Mouse (Mus musculus): ENCODE results near the gene Serpinf1.
"Not testable (repeated sequence)": the region's sequence is repeated elsewhere in the genome, so short reads cannot be mapped to it uniquely, and the experiment has no call there.

Serpinf1 gene

GRCm38 (mm10) chr11:75424033-75424432 lies 1.5 kb upstream of the Serpinf1 start:
- no peak for DNase-seq (ENCODE audit: low read depth in 2 of 2, low spot score in 2 of 2)

GRCm38 (mm10) chr11:75423091-75423490 lies 590 bp upstream of the Serpinf1 start:
- DNase-seq (ENCODE audit: low read depth in 2 of 2, low spot score in 2 of 2), result no peak

GRCm38 (mm10) chr11:75421375-75422012 lies 1.0 kb downstream of the Serpinf1 start:
- no peak for DNase-seq (ENCODE audit: low read depth in 2 of 2, low spot score in 2 of 2)

- no peak for DNase-seq (ENCODE audit: low read depth in 2 of 2, low spot score in 2 of 2)
Measured at GRCm38 (mm10) chr11:75420810-75421374, 1.6 kb downstream of the Serpinf1 start.

GRCm38 (mm10) chr11:75420037-75420436 lies 2.5 kb downstream of the Serpinf1 start:
- DNase-seq (ENCODE audit: low read depth in 2 of 2, low spot score in 2 of 2), result no peak

GRCm38 (mm10) chr11:75415994-75416393 lies 6.5 kb downstream of the Serpinf1 start:
- DNase-seq (ENCODE audit: low read depth in 2 of 2, low spot score in 2 of 2), result no peak

GRCm38 (mm10) chr11:75415096-75415495 lies 7.4 kb downstream of the Serpinf1 start:
- no peak for DNase-seq (ENCODE audit: low read depth in 2 of 2, low spot score in 2 of 2)

- no peak for DNase-seq (ENCODE audit: low read depth in 2 of 2, low spot score in 2 of 2)
Measured at GRCm38 (mm10) chr11:75410591-75410990, 11.9 kb downstream of the Serpinf1 start.

GRCm38 (mm10) chr11:75409679-75410575 lies 12.6 kb downstream of the Serpinf1 start:
- no peak for DNase-seq (ENCODE audit: low read depth in 2 of 2, low spot score in 2 of 2)

GRCm38 (mm10) chr11:75406865-75407264 lies 15.6 kb downstream of the Serpinf1 start:
- peak; percentile 58 to 79 for DNase-seq (ENCODE audit: low read depth in 2 of 2, low spot score in 2 of 2)

- no peak for DNase-seq (ENCODE audit: low read depth in 2 of 2, low spot score in 2 of 2)
Measured at GRCm38 (mm10) chr11:75406104-75406503, 16.4 kb downstream of the Serpinf1 start.

- DNase-seq (ENCODE audit: low read depth in 2 of 2, low spot score in 2 of 2), result no peak
Measured at GRCm38 (mm10) chr11:75404801-75405200, 17.7 kb downstream of the Serpinf1 start.

- no peak for DNase-seq (ENCODE audit: low read depth in 2 of 2, low spot score in 2 of 2)
Measured at GRCm38 (mm10) chr11:75403301-75404052, 19.0 kb downstream of the Serpinf1 start.

- DNase-seq (ENCODE audit: low read depth in 2 of 2, low spot score in 2 of 2), result peak in 1 of 2 experiments; percentile 9
Measured at GRCm38 (mm10) chr11:75402271-75402690, 20.2 kb downstream of the Serpinf1 start.

- DNase-seq (ENCODE audit: low read depth in 2 of 2, low spot score in 2 of 2), result no peak
Measured at GRCm38 (mm10) chr11:75400099-75400498, 22.4 kb downstream of the Serpinf1 start.

- DNase-seq (ENCODE audit: low read depth in 2 of 2, low spot score in 2 of 2), result no peak
Measured at GRCm38 (mm10) chr11:75399411-75399841, 23.1 kb downstream of the Serpinf1 start.

- no peak for DNase-seq (ENCODE audit: low read depth in 2 of 2, low spot score in 2 of 2)
Measured at GRCm38 (mm10) chr11:75397452-75397851, 25.0 kb downstream of the Serpinf1 start.

GRCm38 (mm10) chr11:75395611-75396010 lies 26.9 kb downstream of the Serpinf1 start:
- DNase-seq (ENCODE audit: low read depth in 2 of 2, low spot score in 2 of 2), result no peak

GRCm38 (mm10) chr11:75383529-75383928 lies 39.0 kb downstream of the Serpinf1 start:
- DNase-seq (ENCODE audit: low read depth in 2 of 2, low spot score in 2 of 2), result not testable (repeated sequence)

- not testable (repeated sequence) for DNase-seq (ENCODE audit: low read depth in 2 of 2, low spot score in 2 of 2)
Measured at GRCm38 (mm10) chr11:75378786-75379185, 43.7 kb downstream of the Serpinf1 start.

- no peak for DNase-seq (ENCODE audit: low read depth in 2 of 2, low spot score in 2 of 2)
Measured at GRCm38 (mm10) chr11:75377125-75377524, 45.4 kb downstream of the Serpinf1 start.

Measured in CD8-positive naive resting alpha-beta T cell, adult 2 months (primary cell).